Mouse (Mus musculus): ENCODE results near the gene Rhbdd1. TPM values are rescaled to one million over a fixed set of nuclear protein-coding genes. Genes with fewer than 3 reads are reported as not detected.

Gene Rhbdd1
- polyA plus RNA-seq (2014; fragmentation: Nextera tagmentation; extraction: Ambion mirVana): 6.3 and 7.5 TPM in 2 replicates

DNA sequence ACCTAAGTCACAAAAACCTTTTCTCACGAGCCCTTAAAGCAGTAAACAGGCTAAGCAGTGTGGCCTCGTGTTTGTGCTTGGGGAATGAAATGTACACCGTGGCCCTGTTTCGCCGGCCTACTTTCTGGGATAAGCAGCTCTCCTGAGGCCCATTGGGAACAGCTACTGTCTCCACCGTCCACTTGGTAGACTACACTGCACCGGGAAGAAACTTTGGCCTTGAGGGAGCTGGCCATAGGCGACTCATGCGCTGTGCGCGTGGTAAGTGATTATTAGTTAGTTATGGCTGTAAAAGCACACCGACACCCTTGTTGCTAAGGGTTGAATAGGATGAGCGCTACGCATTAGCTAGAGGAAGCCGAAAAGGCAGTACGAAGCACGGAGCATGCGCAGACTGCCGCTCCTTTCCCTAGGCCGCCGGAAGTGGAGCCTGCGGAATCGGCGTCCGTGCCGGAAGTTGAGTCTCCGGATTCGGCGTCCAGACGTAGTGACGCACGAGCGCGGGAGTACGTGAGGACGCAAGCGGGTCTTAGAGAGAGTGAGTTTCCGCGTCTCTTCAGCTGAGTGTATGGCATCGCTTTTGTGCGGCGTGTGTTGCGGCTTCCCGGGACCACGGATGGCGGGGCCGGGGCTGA, at the start of gene Rhbdd1:
Gene Rhbdd1, plus strand, starts transcription at position 342 of the 635 bp plus-strand sequence.
- ATAC-seq (replicated peaks; ENCODE audit: low FRiP score) (peak; percentile 96), DNase-seq (ENCODE audit: low spot score) (peak; percentile 98)
- no peaks in the 10 kb centered on the region for H3K9me3 ChIP-seq (ENCODE audit: control insufficient read depth, low read length)
- peak within 1 kb of the TSS; percentile 75 for H3K4me2 ChIP-seq (ENCODE audit: low read depth, low read length, severe bottlenecking)
- no peaks in the 10 kb centered on the region for H3K36me3 ChIP-seq (ENCODE audit: control insufficient read depth, insufficient read depth, low read length)
- no peaks in the 10 kb centered on the region for H3K27me3 ChIP-seq (ENCODE audit: control insufficient read depth, insufficient read depth, low read length)
- H3K4me1 ChIP-seq (replicated peaks; ENCODE audit: control insufficient read depth, insufficient read depth, low read length): peaks cover 14% of the 10 kb centered on the region; the same call in 1 of the 2 replicates
- H3K9ac ChIP-seq (ENCODE audit: low read length): peak within 1 kb of the TSS; percentile 86
- peak within 1 kb of the TSS; percentile 90 for H3K27ac ChIP-seq (ENCODE audit: low read depth, low read length)
- 4% methylated on average over 47 of the region's 47 CpGs for WGBS
- peak within 1 kb of the TSS; percentile 68 for H3K4me3 ChIP-seq (ENCODE audit: low read depth, low read length)

GRCm38 (mm10) chr1:82267547-82267946, 48.7 kb upstream of the Rhbdd1 start:
- ATAC-seq (replicated peaks; ENCODE audit: low FRiP score) (no peak), DNase-seq (ENCODE audit: low spot score) (no peak)
- H3K4me1 ChIP-seq (replicated peaks; ENCODE audit: control insufficient read depth, insufficient read depth, low read length): no peaks in the 10 kb centered on the region; the same call in 1 of the 2 replicates
- H3K27ac ChIP-seq (ENCODE audit: low read depth, low read length): no peak overlapping the region
- 86% methylated on average over 4 of the region's 4 CpGs for WGBS
- H3K9me3 ChIP-seq (ENCODE audit: control insufficient read depth, low read length): no peaks in the 10 kb centered on the region
- no peak overlapping the region for H3K9ac ChIP-seq (ENCODE audit: low read length)
- H3K4me2 ChIP-seq (ENCODE audit: low read depth, low read length, severe bottlenecking): no peak overlapping the region
- H3K4me3 ChIP-seq (ENCODE audit: low read depth, low read length): no peak overlapping the region
- no peaks in the 10 kb centered on the region for H3K27me3 ChIP-seq (ENCODE audit: control insufficient read depth, insufficient read depth, low read length)
- no peaks in the 10 kb centered on the region for H3K36me3 ChIP-seq (ENCODE audit: control insufficient read depth, insufficient read depth, low read length)

DNA sequence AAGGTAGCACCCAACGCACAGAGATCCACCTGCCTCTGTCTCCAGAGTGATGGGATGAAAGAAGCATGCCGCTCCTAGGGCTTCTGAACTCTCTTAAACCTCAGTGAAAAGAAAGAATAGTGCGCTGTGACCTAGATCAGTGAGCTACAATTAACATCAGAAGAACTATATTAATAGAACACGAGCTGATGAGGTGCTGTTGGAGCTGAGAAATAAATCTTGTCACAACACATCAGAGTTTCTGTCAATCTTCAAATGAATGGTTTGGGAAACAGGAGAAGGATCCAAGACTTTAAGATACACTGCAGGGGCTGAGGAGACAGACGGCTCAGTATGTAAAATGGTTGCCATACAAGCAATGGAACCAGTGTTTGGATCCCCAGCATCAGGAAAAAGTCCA, 44.0 kb upstream of the Rhbdd1 start:
- H3K36me3 ChIP-seq (ENCODE audit: control insufficient read depth, insufficient read depth, low read length): peaks cover 3% of the 10 kb centered on the region; the same call in 1 of the 2 replicates
- no peak overlapping the region for H3K9ac ChIP-seq (ENCODE audit: low read length)
- ATAC-seq (replicated peaks; ENCODE audit: low FRiP score) (no peak), DNase-seq (ENCODE audit: low spot score) (no peak)
- peaks cover 7% of the 10 kb centered on the region; the same call in 1 of the 2 replicates for H3K4me1 ChIP-seq (replicated peaks; ENCODE audit: control insufficient read depth, insufficient read depth, low read length)
- no peaks in the 10 kb centered on the region for H3K9me3 ChIP-seq (ENCODE audit: control insufficient read depth, low read length)
- 58% methylated on average over 5 of the region's 5 CpGs for WGBS
- no peak overlapping the region for H3K27ac ChIP-seq (ENCODE audit: low read depth, low read length)
- no peaks in the 10 kb centered on the region for H3K27me3 ChIP-seq (ENCODE audit: control insufficient read depth, insufficient read depth, low read length)
- no peak overlapping the region for H3K4me2 ChIP-seq (ENCODE audit: low read depth, low read length, severe bottlenecking)
- H3K4me3 ChIP-seq (ENCODE audit: low read depth, low read length): no peak overlapping the region

DNA sequence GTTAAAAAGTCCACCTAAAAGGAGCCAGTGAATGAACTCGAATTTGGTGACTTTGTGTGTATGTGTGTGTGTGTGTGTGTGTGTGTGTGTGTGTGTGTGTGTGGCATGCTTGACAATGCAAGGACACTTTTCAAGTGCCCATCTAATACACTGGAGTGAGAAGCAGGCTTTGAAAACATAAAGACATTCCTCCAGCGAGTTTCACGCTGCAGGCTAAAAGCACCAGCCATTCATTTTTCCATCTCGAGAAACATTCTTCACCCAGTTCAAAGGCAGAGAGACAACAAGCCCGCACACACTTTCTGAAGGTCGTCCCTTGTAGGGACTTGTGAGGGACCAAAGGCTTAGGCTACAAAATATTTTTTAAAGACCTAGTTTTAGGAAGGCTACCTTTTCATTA, 42.7 kb upstream of the Rhbdd1 start:
- ATAC-seq (replicated peaks; ENCODE audit: low FRiP score): peak; percentile 53
- Histone ChIP-seq H3K27me3 (ENCODE audit: control insufficient read depth, insufficient read depth, low read length) (no peaks in the 10 kb centered on the region), H3K27ac (ENCODE audit: low read depth, low read length) (0 out of 2 replicates have a peak overlapping the region, but pooled peaks have one; percentile 20), H3K4me1 (replicated peaks; ENCODE audit: control insufficient read depth, insufficient read depth, low read length) (peaks cover 7% of the 10 kb centered on the region; the same call in 1 of the 2 replicates), H3K4me2 (ENCODE audit: low read depth, low read length, severe bottlenecking) (no peak overlapping the region), H3K9me3 (ENCODE audit: control insufficient read depth, low read length) (no peaks in the 10 kb centered on the region), H3K9ac (ENCODE audit: low read length) (no peak overlapping the region), H3K36me3 (ENCODE audit: control insufficient read depth, insufficient read depth, low read length) (peaks cover 3% of the 10 kb centered on the region; the same call in 1 of the 2 replicates), H3K4me3 (ENCODE audit: low read depth, low read length) (no peak overlapping the region)
- no peak for DNase-seq (ENCODE audit: low spot score)
- 8% methylated on average over 6 of the region's 6 CpGs for WGBS

DNA sequence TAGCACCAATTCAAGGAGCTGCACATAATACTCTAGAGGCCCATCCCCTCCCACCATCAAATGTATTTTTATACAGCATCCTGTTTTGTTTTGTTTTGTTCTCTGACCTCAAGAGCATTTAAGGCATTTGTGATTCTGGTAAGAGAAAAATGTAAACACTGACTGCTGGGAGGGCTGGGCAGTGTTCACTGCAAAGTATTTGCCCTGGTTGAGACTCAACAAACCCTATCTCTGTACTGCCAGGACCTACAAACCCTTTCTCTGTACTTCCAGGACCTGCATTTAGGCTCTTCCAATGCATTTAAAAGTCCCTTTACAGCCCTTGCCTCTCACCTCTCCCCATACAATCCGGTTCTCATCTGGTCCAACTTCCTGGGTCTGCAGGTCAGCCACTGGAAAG, 41.9 kb upstream of the Rhbdd1 start:
- Histone ChIP-seq H3K4me2 (ENCODE audit: low read depth, low read length, severe bottlenecking) (0 out of 2 replicates have a peak overlapping the region, but pooled peaks have one; percentile 11), H3K4me1 (replicated peaks; ENCODE audit: control insufficient read depth, insufficient read depth, low read length) (peaks cover 7% of the 10 kb centered on the region; the same call in 1 of the 2 replicates), H3K4me3 (ENCODE audit: low read depth, low read length) (no peak overlapping the region), H3K9me3 (ENCODE audit: control insufficient read depth, low read length) (no peaks in the 10 kb centered on the region), H3K9ac (ENCODE audit: low read length) (no peak overlapping the region; the same call in 1 of the 2 replicates), H3K36me3 (ENCODE audit: control insufficient read depth, insufficient read depth, low read length) (peaks cover 3% of the 10 kb centered on the region; the same call in 1 of the 2 replicates), H3K27me3 (ENCODE audit: control insufficient read depth, insufficient read depth, low read length) (no peaks in the 10 kb centered on the region), H3K27ac (ENCODE audit: low read depth, low read length) (peak overlapping the region; percentile 50; the same call in 1 of the 2 replicates)
- ATAC-seq (replicated peaks; ENCODE audit: low FRiP score) (no peak), DNase-seq (ENCODE audit: low spot score) (no peak)
- WGBS: 28% methylated on average over 1 of the region's 1 CpGs

- peaks cover 10% of the 10 kb centered on the region; the same call in 1 of the 2 replicates for H3K4me1 ChIP-seq (replicated peaks; ENCODE audit: control insufficient read depth, insufficient read depth, low read length)
- H3K9me3 ChIP-seq (ENCODE audit: control insufficient read depth, low read length): no peaks in the 10 kb centered on the region
- H3K9ac ChIP-seq (ENCODE audit: low read length): no peak overlapping the region
- DNase-seq (ENCODE audit: low spot score): no peak
- no peaks in the 10 kb centered on the region for H3K27me3 ChIP-seq (ENCODE audit: control insufficient read depth, insufficient read depth, low read length)
- H3K4me2 ChIP-seq (ENCODE audit: low read depth, low read length, severe bottlenecking): no peak overlapping the region
- H3K27ac ChIP-seq (ENCODE audit: low read depth, low read length): no peak overlapping the region
- ATAC-seq (replicated peaks; ENCODE audit: low FRiP score): no peak
- no peak overlapping the region for H3K4me3 ChIP-seq (ENCODE audit: low read depth, low read length)
- H3K36me3 ChIP-seq (ENCODE audit: control insufficient read depth, insufficient read depth, low read length): peaks cover 3% of the 10 kb centered on the region; the same call in 1 of the 2 replicates
- 76% methylated on average over 1 of the region's 1 CpGs for WGBS
Measured at GRCm38 (mm10) chr1:82279768-82280167, 36.5 kb upstream of the Rhbdd1 start.

DNA sequence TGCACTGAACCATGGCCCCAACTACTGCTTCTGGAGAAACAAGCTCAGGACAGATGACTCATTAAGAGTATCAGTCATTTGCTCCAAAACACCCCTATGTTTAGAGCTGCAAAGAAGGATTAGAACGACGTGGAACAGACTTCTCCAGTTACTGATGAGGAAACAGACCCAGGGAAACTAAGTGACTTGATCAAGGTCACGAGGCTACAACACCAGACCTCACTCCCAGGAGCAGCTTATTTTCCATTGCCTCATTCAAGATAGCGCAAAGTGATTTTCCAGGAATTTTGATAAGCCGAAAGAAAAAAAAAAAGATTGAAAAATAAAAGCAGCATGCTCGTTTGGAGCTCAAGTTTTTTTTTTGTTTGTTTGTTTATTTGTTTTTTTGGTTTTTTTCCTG, 34.4 kb upstream of the Rhbdd1 start:
- no peak overlapping the region for H3K4me2 ChIP-seq (ENCODE audit: low read depth, low read length, severe bottlenecking)
- no peaks in the 10 kb centered on the region for H3K9me3 ChIP-seq (ENCODE audit: control insufficient read depth, low read length)
- H3K4me3 ChIP-seq (ENCODE audit: low read depth, low read length): no peak overlapping the region
- no peak for DNase-seq (ENCODE audit: low spot score)
- no peak overlapping the region for H3K27ac ChIP-seq (ENCODE audit: low read depth, low read length)
- H3K27me3 ChIP-seq (ENCODE audit: control insufficient read depth, insufficient read depth, low read length): no peaks in the 10 kb centered on the region
- peaks cover 2% of the 10 kb centered on the region; the same call in 1 of the 2 replicates for H3K36me3 ChIP-seq (ENCODE audit: control insufficient read depth, insufficient read depth, low read length)
- no peak overlapping the region for H3K9ac ChIP-seq (ENCODE audit: low read length)
- peaks cover 8% of the 10 kb centered on the region; the same call in 1 of the 2 replicates for H3K4me1 ChIP-seq (replicated peaks; ENCODE audit: control insufficient read depth, insufficient read depth, low read length)
- WGBS: 84% methylated on average over 6 of the region's 6 CpGs
- no peak for ATAC-seq (replicated peaks; ENCODE audit: low FRiP score)

DNA sequence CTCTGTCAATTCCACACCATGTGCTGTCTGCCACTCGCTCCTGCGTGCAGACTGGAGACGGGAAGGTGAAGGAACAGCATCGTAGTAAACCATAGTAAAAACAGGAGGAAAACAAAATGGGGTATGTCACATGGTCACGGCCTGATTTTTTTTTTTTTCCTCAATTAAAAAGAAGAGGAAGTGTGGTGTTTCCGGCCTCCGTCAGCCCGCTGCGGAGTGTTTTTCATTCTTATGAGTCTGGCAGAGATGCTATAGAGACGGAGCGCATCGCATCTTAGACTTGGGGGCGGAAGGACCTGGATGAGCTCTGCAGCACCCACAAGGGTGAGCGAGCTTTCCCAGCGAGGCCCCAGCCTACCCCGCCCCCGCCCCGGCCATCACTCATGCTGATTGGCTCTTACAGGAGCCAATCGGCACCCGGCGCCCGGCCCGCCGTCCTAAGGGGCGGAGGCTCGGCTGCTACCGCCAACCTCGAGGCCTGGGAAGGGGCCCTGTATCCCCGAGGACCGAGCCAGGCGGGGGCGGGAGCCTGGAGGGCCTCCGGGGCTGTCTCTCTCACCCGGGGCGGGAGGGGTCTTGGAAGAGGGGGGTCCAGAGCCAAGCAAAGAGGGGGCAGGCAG, 33.1 kb upstream of the Rhbdd1 start:
- peak; percentile 95 for DNase-seq (ENCODE audit: low spot score)
- Histone ChIP-seq H3K9ac (ENCODE audit: low read length) (peak overlapping the region; percentile 64), H3K27me3 (ENCODE audit: control insufficient read depth, insufficient read depth, low read length) (no peaks in the 10 kb centered on the region), H3K4me2 (ENCODE audit: low read depth, low read length, severe bottlenecking) (peak overlapping the region; percentile 57), H3K4me1 (replicated peaks; ENCODE audit: control insufficient read depth, insufficient read depth, low read length) (peaks cover 9% of the 10 kb centered on the region; the same call in 1 of the 2 replicates), H3K27ac (ENCODE audit: low read depth, low read length) (peak overlapping the region; percentile 81), H3K36me3 (ENCODE audit: control insufficient read depth, insufficient read depth, low read length) (peaks cover 4% of the 10 kb centered on the region), H3K9me3 (ENCODE audit: control insufficient read depth, low read length) (no peaks in the 10 kb centered on the region), H3K4me3 (ENCODE audit: low read depth, low read length) (peak overlapping the region; percentile 37)
- ATAC-seq (replicated peaks; ENCODE audit: low FRiP score): peak; percentile 99
- 1% methylated on average over 35 of the region's 35 CpGs for WGBS

Measured in forebrain, embryonic 11.5 days (tissue).